Comparison of ENCODE assay signal across 22 mouse cellular contexts in genomic region chr5:139604327-139604726, GRCm38 (mm10).
DNase-seq lines count a peak whose midpoint lies in the region; ATAC-seq and TF ChIP-seq lines count a peak whose summit lies in the region.
"Had no signal": no experiment of that assay in that cellular context is flagged by ENCODE, and none has a peak within 500 bp of the region (broad histone marks: within the 10 kb centered on the region; RNA-seq: fewer than 3 reads in every experiment).

No protein-coding gene starts in this region.

- DNase-seq in hindbrain, embryonic 10.5 days (ENCODE audit: low spot score) = no peak
- DNase-seq in hindbrain, embryonic 14.5 days (ENCODE audit: low spot score) = no peak
- no peak for DNase-seq in kidney, postnatal 14 days
- no peak for DNase-seq in midbrain, embryonic 10.5 days (ENCODE audit: low spot score)
- no peak for DNase-seq in midbrain, postnatal 0 days (ENCODE audit: low spot score)
- DNase-seq: adrenal gland, postnatal 10 days; adrenal gland, postnatal 36 days; B cell, adult 2 months; cerebellum, adult 18-20 months; cerebellum, adult 9-10 months; cerebellum, postnatal 14 days; gastrocnemius, postnatal 25 days; heart, adult 18-20 months; heart, postnatal 10 days; heart, postnatal 36 days had no signal

- H3K36me3 ChIP-seq in hindbrain, embryonic 10.5 days = no peaks in the 10 kb centered on the region
- H3K36me3 ChIP-seq in hindbrain, embryonic 14.5 days (replicated peaks; ENCODE audit: control insufficient read depth, insufficient read depth) = no peaks in the 10 kb centered on the region
- no peaks in the 10 kb centered on the region for H3K36me3 ChIP-seq in kidney, embryonic 16.5 days (ENCODE audit: insufficient read depth, low read length)
- H3K36me3 ChIP-seq in midbrain, embryonic 10.5 days = no peaks in the 10 kb centered on the region
- no peaks in the 10 kb centered on the region for H3K36me3 ChIP-seq in midbrain, postnatal 0 days (ENCODE audit: insufficient read depth, low read length)
- H3K36me3 ChIP-seq: forebrain, embryonic 15.5 days; G1E; heart, embryonic 12.5 days; heart, embryonic 15.5 days; hindbrain, embryonic 15.5 days had no signal

- H3K9me3 ChIP-seq in hindbrain, embryonic 10.5 days = no peaks in the 10 kb centered on the region
- no peaks in the 10 kb centered on the region for H3K9me3 ChIP-seq in hindbrain, embryonic 14.5 days (ENCODE audit: control insufficient read depth, low read length)
- H3K9me3 ChIP-seq in kidney, embryonic 16.5 days (ENCODE audit: low read length) = no peaks in the 10 kb centered on the region
- H3K9me3 ChIP-seq in midbrain, embryonic 10.5 days (replicated peaks) = no peaks in the 10 kb centered on the region
- H3K9me3 ChIP-seq in midbrain, postnatal 0 days (ENCODE audit: low read length) = no peaks in the 10 kb centered on the region
- H3K9me3 ChIP-seq: forebrain, embryonic 15.5 days; G1E; heart, embryonic 12.5 days; heart, embryonic 15.5 days; hindbrain, embryonic 15.5 days had no signal

- H3K27ac ChIP-seq in hindbrain, embryonic 10.5 days = peak overlapping the region; percentile 13; the same call in 1 of the 2 replicates
- H3K27ac ChIP-seq in hindbrain, embryonic 14.5 days = no peak overlapping the region
- peak overlapping the region; percentile 61 for H3K27ac ChIP-seq in kidney, embryonic 16.5 days (ENCODE audit: low read length)
- H3K27ac ChIP-seq in midbrain, embryonic 10.5 days (replicated peaks) = peak overlapping the region; percentile 46; the same call in 1 of the 2 replicates
- no peak overlapping the region for H3K27ac ChIP-seq in midbrain, postnatal 0 days (ENCODE audit: low read depth, low read length)
- H3K27ac ChIP-seq: forebrain, embryonic 15.5 days; heart, embryonic 15.5 days; hindbrain, embryonic 15.5 days had no signal

- peaks cover 94% of the 10 kb centered on the region for H3K27me3 ChIP-seq in hindbrain, embryonic 10.5 days (ENCODE audit: insufficient read depth, poor library complexity, severe bottlenecking)
- peaks cover 18% of the 10 kb centered on the region for H3K27me3 ChIP-seq in hindbrain, embryonic 14.5 days (ENCODE audit: control insufficient read depth, insufficient read depth, low read length)
- H3K27me3 ChIP-seq in kidney, embryonic 16.5 days (ENCODE audit: insufficient read depth, low read length) = peaks cover 30% of the 10 kb centered on the region
- H3K27me3 ChIP-seq in midbrain, embryonic 10.5 days (ENCODE audit: low read depth, poor library complexity, severe bottlenecking) = peaks cover 87% of the 10 kb centered on the region
- peaks cover 10% of the 10 kb centered on the region; the same call in 1 of the 2 replicates for H3K27me3 ChIP-seq in midbrain, postnatal 0 days (ENCODE audit: insufficient read depth, low read length)

- no peak for TF ChIP-seq CTCF in midbrain, postnatal 0 days (IDR thresholded peaks at IDR 0.05)

- H3K4me2 ChIP-seq in hindbrain, embryonic 14.5 days (replicated peaks) = no peak overlapping the region
- H3K4me2 ChIP-seq in kidney, embryonic 16.5 days (replicated peaks; ENCODE audit: low read depth, low read length) = no peak overlapping the region
- H3K4me2 ChIP-seq in midbrain, postnatal 0 days (ENCODE audit: low read depth, low read length, poor library complexity, severe bottlenecking) = no peak overlapping the region
- H3K4me2 ChIP-seq: forebrain, embryonic 15.5 days; heart, embryonic 12.5 days; heart, embryonic 15.5 days; hindbrain, embryonic 15.5 days had no signal

- 54% methylated on average over 4 of the region's 4 CpGs for WGBS in hindbrain, embryonic 10.5 days
- 56% methylated on average over 4 of the region's 4 CpGs for WGBS in hindbrain, embryonic 14.5 days
- WGBS in kidney, embryonic 16.5 days = 23% methylated on average over 4 of the region's 4 CpGs
- WGBS in midbrain, embryonic 10.5 days = 57% methylated on average over 4 of the region's 4 CpGs
- WGBS in midbrain, postnatal 0 days = 66% methylated on average over 4 of the region's 4 CpGs

- no peak overlapping the region for H3K9ac ChIP-seq in hindbrain, embryonic 14.5 days
- H3K9ac ChIP-seq in kidney, embryonic 16.5 days (replicated peaks; ENCODE audit: low read length) = no peak overlapping the region
- H3K9ac ChIP-seq in midbrain, postnatal 0 days (replicated peaks; ENCODE audit: low read length, poor library complexity, severe bottlenecking) = no peak overlapping the region
- H3K9ac ChIP-seq: forebrain, embryonic 15.5 days; heart, embryonic 12.5 days; heart, embryonic 15.5 days; hindbrain, embryonic 15.5 days had no signal

- ATAC-seq in hindbrain, embryonic 14.5 days (ENCODE audit: low FRiP score) = no peak
- peak; percentile 63 for ATAC-seq in kidney, embryonic 16.5 days (ENCODE audit: low FRiP score, low TSS enrichment)
- no peak for ATAC-seq in midbrain, postnatal 0 days (ENCODE audit: low FRiP score)
- ATAC-seq: forebrain, embryonic 15.5 days; Patski had no signal

- H3K4me1 ChIP-seq in hindbrain, embryonic 10.5 days (replicated peaks) = peaks cover 35% of the 10 kb centered on the region
- peaks cover 10% of the 10 kb centered on the region for H3K4me1 ChIP-seq in hindbrain, embryonic 14.5 days (replicated peaks; ENCODE audit: control insufficient read depth, insufficient read depth, low read length)
- H3K4me1 ChIP-seq in kidney, embryonic 16.5 days (ENCODE audit: insufficient read depth, low read length) = peaks cover 30% of the 10 kb centered on the region
- peaks cover 33% of the 10 kb centered on the region for H3K4me1 ChIP-seq in midbrain, embryonic 10.5 days
- no peaks in the 10 kb centered on the region for H3K4me1 ChIP-seq in midbrain, postnatal 0 days (ENCODE audit: insufficient read depth, low read length)

- no peak overlapping the region for H3K4me3 ChIP-seq in hindbrain, embryonic 10.5 days
- H3K4me3 ChIP-seq in hindbrain, embryonic 14.5 days (replicated peaks; ENCODE audit: low read length) = no peak overlapping the region
- H3K4me3 ChIP-seq in kidney, embryonic 16.5 days (ENCODE audit: low read length) = no peak overlapping the region
- H3K4me3 ChIP-seq in midbrain, embryonic 10.5 days = no peak overlapping the region
- H3K4me3 ChIP-seq in midbrain, postnatal 0 days (ENCODE audit: low read depth, low read length) = no peak overlapping the region
- H3K4me3 ChIP-seq: forebrain, embryonic 15.5 days; heart, embryonic 12.5 days; heart, embryonic 15.5 days; hindbrain, embryonic 15.5 days had no signal

Comparison
In these comparisons a context has a peak if more than half of its experiments do, and no peak if none do; other contexts are left out.
1. H3K27ac ChIP-seq: peak in hindbrain, embryonic 10.5 days (single experiment), kidney, embryonic 16.5 days (single experiment) and midbrain, embryonic 10.5 days (single experiment); none in hindbrain, embryonic 14.5 days (single experiment) and midbrain, postnatal 0 days (single experiment).